Comparison of ENCODE assay signal across 17 mouse cellular contexts in genomic region chr4:149454879-149455278, GRCm38 (mm10). TPM values are rescaled to one million over a fixed set of nuclear protein-coding genes. Genes with fewer than 3 reads are reported as not detected.
DNase-seq lines count a peak whose midpoint lies in the region.
"Had no signal": no experiment of that assay in that cellular context is flagged by ENCODE, and none has a peak within 500 bp of the region (broad histone marks: within the 10 kb centered on the region; RNA-seq: fewer than 3 reads in every experiment).

TSS of gene Rbp7 (minus strand) at chr4:149454978.

- no peaks in the 10 kb centered on the region for H3K36me3 ChIP-seq in embryonic facial prominence, embryonic 10.5 days (replicated peaks)
- H3K36me3 ChIP-seq: liver, embryonic 15.5 days had no signal

- DNase-seq in gastrocnemius, postnatal 25 days: no peak
- no peak for DNase-seq in gastrocnemius, adult 8-10 months (ENCODE audit: low spot score in 2 of 2)
- DNase-seq in thymus, postnatal 0 days (ENCODE audit: low spot score): no peak
- no peak for DNase-seq in thymus, postnatal 14 days
- peak; percentile 27 to 65 for DNase-seq in heart, adult 9 months (ENCODE audit: low spot score in 2 of 2)
- no peak for DNase-seq in frontal cortex, postnatal 10 days (ENCODE audit: low spot score in 2 of 2)
- no peak for DNase-seq in embryonic facial prominence, embryonic 10.5 days (ENCODE audit: low spot score)
- no peak for DNase-seq in thymus, postnatal 25 days
- DNase-seq: kidney, postnatal 14 days; lung, postnatal 4 days; midbrain, embryonic 14.5 days had no signal

- H3K4me3 ChIP-seq in embryonic facial prominence, embryonic 10.5 days: no peak within 1 kb of the TSS
- H3K4me3 ChIP-seq: erythroblast, embryonic 14.5 days; liver, embryonic 15.5 days had no signal

- no peaks in the 10 kb centered on the region for H3K9me3 ChIP-seq in embryonic facial prominence, embryonic 10.5 days
- H3K9me3 ChIP-seq: liver, embryonic 15.5 days had no signal

- no peaks in the 10 kb centered on the region for H3K4me1 ChIP-seq in embryonic facial prominence, embryonic 10.5 days
- H3K4me1 ChIP-seq: liver, embryonic 15.5 days had no signal

- 53% methylated on average over 8 of the region's 8 CpGs for WGBS in embryonic facial prominence, embryonic 10.5 days

- H3K27ac ChIP-seq in embryonic facial prominence, embryonic 10.5 days (replicated peaks): no peak within 1 kb of the TSS
- H3K27ac ChIP-seq: liver, embryonic 15.5 days had no signal

- no peaks in the 10 kb centered on the region for H3K27me3 ChIP-seq in embryonic facial prominence, embryonic 10.5 days (replicated peaks; ENCODE audit: low read depth, poor library complexity, severe bottlenecking)
- H3K27me3 ChIP-seq: liver, embryonic 15.5 days had no signal

RNA-seq across cellular contexts. Expression of gene Rbp7, which starts in this region (rescaled TPM):
- total RNA-seq in gastrocnemius, postnatal 25 days (2021): 10 to 100 TPM; 17.5 to 23.0 TPM
- 10 to 100 TPM in 1 of 4 experiments, 1 to 10 TPM in 3; 3.8 to 14.0 (median 5.8) TPM for total RNA-seq in gastrocnemius, adult 8-10 months (2022)
- polyA plus RNA-seq in thymus, postnatal 0 days (2015; fragmentation: Nextera tagmentation; extraction: Ambion mirVana): 12.6 and 18.0 TPM in 2 replicates
- not detected in 2 replicates for polyA plus RNA-seq in embryonic facial prominence, embryonic 10.5 days (2016; fragmentation: Nextera tagmentation; extraction: Ambion mirVana)
- polyA plus RNA-seq: C2C12; erythroblast, embryonic 14.5 days; limb, embryonic 11.5 days; liver, embryonic 15.5 days; neural tube, embryonic 11.5 days; spleen, adult 2 months had no signal

Comparison
In these comparisons a context has a peak if more than half of its experiments do, and no peak if none do; other contexts are left out.
1. RNA of gene Rbp7 (polyA plus RNA-seq): 12.6 to 18.0 TPM in thymus, postnatal 0 days; not detected in embryonic facial prominence, embryonic 10.5 days; every median in the first group is over 10 times any median in the second.
2. DNase-seq: peak in heart, adult 9 months (2 of 2); none in gastrocnemius, postnatal 25 days (single experiment), gastrocnemius, adult 8-10 months (0 of 2), thymus, postnatal 0 days (single experiment), thymus, postnatal 14 days (single experiment), frontal cortex, postnatal 10 days (0 of 2), embryonic facial prominence, embryonic 10.5 days (single experiment) and thymus, postnatal 25 days (single experiment).